Mouse (Mus musculus) heart, postnatal 0 days (tissue): ENCODE data around the gene Gm20812. TPM values are rescaled to one million over a fixed set of nuclear protein-coding genes. Genes with fewer than 3 reads are reported as not detected.
"Not testable (repeated sequence)": the region's sequence is repeated elsewhere in the genome, so short reads cannot be mapped to it uniquely, and the experiment has no call there.

ENCODE experiments used
- ATAC-seq: fragments of 200-750 bp; cut with Nextera tagmentation; 2 replicates; pipeline ENCODE4 v1.8.0; 2017; ENCODE audit warnings: low read depth, moderate number of reproducible peaks, moderate library complexity; ENCODE audit not compliant: insufficient read depth
- DNase-seq: peaks from one replicate; pipeline ENCODE4 v3.0.0-alpha.2; 2016; ENCODE audit warnings: low spot score
- H3K27ac ChIP-seq: fragments of 300-500 bp; sonication (generic); 2 replicates; pipeline ENCODE4 v1.5.1; 2014; ENCODE audit warnings: low read depth, mild to moderate bottlenecking
- H3K27me3 ChIP-seq: fragments of 300-500 bp; sonication (generic); 2 replicates; pipeline ENCODE4 v1.6.1; 2014; ENCODE audit warnings: low read length, mixed read lengths; ENCODE audit not compliant: control insufficient read depth, insufficient read depth
- H3K36me3 ChIP-seq: fragments of 300-500 bp; sonication (generic); replicated peaks from 2 replicates; pipeline ENCODE4 v1.6.1; 2014; ENCODE audit warnings: low read length, mixed read lengths; ENCODE audit not compliant: control insufficient read depth, insufficient read depth
- H3K4me1 ChIP-seq: fragments of 300-500 bp; sonication (generic); 2 replicates; pipeline ENCODE4 v1.6.1; 2014; ENCODE audit warnings: antibody characterized with exemption; ENCODE audit not compliant: control insufficient read depth, insufficient read depth
- H3K4me2 ChIP-seq: fragments of 300-500 bp; sonication (generic); 2 replicates; pipeline ENCODE4 v1.6.1; 2014; ENCODE audit warnings: low read depth, mild to moderate bottlenecking, low read length, moderate library complexity
- H3K4me3 ChIP-seq: fragments of 300-500 bp; sonication (generic); 2 replicates; pipeline ENCODE4 v1.5.1; 2014; ENCODE audit warnings: low read depth, low read length
- H3K9ac ChIP-seq: fragments of 300-500 bp; sonication (generic); replicated peaks from 2 replicates; pipeline ENCODE4 v1.6.1; 2014; ENCODE audit warnings: low read depth, low read length, mixed read lengths
- H3K9me3 ChIP-seq: fragments of 300-500 bp; sonication (generic); replicated peaks from 2 replicates; pipeline ENCODE4 v1.6.1; 2016; ENCODE audit warnings: low read length; ENCODE audit not compliant: control insufficient read depth
- WGBS: fragments of 180-500 bp; shearing (Covaris S2); extraction: QIAGEN DNeasy Blood & Tissue Kit; methylation state at CpG from one replicate; pipeline ENCODE4 v1.1.7; 2014; 5-methylcytosine and 5-hydroxymethylcytosine counted together
- polyA plus RNA-seq: library from polyadenylated mRNA; unstranded; fragments of >200 nt; fragmentation: Nextera tagmentation; extraction: Ambion mirVana; gene quantifications from 2 replicates; pipeline ENCODE4 v1.2.1, GENCODE M21; 2015
- total RNA-seq: library from RNA; depleted of rRNA; stranded (reverse); fragments of >200 nt; gene quantifications from 2 replicates; pipeline ENCODE4 v1.2.3, GENCODE M21; 2014; ENCODE audit warnings: low replicate concordance; rRNA removed

Gene Gm20812
- total RNA-seq: not detected in 2 replicates
- not detected in 2 replicates for polyA plus RNA-seq

DNA sequence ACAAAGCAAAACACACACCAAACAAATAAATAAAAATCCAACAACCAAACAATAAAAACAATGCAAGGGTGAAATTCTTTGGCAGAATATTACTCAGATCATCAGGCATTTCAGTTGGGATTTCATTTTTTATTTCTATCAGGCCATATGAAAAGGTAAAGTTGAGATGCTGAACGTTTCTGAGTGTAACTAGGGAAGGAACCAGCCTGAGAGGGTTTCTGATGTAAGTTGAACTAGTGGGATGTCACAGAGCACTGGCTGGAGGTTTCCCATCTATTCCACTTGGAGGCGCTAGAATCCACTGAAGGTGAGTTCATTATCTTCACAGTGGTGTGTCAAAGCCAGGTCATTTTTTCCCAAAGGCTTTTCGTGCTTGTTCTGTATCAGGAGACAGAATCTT is at the start of gene Gm20812:
Gm20812 (plus strand) TSS at position 301 of the 400 bp plus-strand sequence.
- ATAC-seq: not testable (repeated sequence)
- WGBS: no CpG with 5 or more reads among the region's 3 CpGs

More for the DNA sequence above, at the start of gene Gm20812:
- H3K9ac ChIP-seq, H3K4me1 ChIP-seq, H3K27ac ChIP-seq, H3K4me2 ChIP-seq, DNase-seq, H3K27me3 ChIP-seq, H3K4me3 ChIP-seq, H3K9me3 ChIP-seq, H3K36me3 ChIP-seq: not testable (repeated sequence)

Other genes with a start within 250 kb of the Gm20812 start
- gene Gm29554, start 108.0 kb upstream of the Gm20812 start, total RNA-seq: not detected in 2 replicates
- gene Gm29554, start 108.0 kb upstream of the Gm20812 start, polyA plus RNA-seq: not detected in 2 replicates